Mouse (Mus musculus) cerebral cortex, adult 2 months (tissue): ENCODE data around the gene 1500011B03Rik.

Source experiments
- WGBS: fragments of 180-500 bp; shearing (Covaris S2); methylation state at CpG from one replicate; pipeline ENCODE4 v1.1.7; 2018; 5-methylcytosine and 5-hydroxymethylcytosine counted together

1500011B03Rik gene

DNA sequence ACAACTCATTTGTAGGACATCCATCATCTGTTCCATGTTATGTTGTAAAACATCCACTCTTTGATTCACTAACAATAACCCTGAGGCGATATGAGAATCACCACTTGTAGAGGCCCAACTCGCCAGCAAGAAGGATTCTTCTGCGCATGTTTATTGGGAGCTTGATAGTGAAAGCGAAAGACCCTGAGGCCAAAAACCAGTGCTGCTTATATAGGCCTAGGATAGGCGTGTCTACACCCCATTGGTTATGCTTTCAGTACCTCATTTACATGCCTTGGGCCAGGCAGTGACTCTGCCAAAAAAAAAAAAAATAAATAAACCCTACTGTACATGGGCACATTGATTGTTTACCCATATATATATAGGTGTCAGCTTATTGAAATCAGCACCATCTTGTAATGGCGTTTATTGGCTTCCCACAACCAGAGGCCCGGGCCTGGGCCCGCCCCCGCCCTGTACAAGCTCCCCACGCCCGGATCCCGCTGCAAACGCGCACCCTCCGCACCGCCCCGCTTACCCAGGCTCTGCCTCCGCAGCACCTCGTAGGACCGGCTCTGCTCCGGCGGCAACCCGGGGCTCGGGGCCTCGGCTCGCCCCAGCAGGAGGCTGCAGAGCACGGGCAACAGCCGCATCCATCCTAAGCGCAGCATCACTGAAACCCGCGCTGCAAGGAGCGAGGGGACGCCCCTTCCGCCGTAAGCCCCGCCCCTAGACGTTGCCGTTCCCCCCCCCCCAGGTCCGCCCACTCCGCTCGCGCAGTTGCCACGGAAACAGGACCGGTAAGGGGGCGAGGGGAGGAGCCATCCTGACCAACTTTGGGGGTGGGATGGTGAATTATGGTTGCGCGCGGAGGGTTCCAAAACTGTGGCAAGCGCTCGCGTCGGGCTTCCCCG lies at the start of gene 1500011B03Rik:
TSS of gene 1500011B03Rik (minus strand) at position 673 of the 893 bp plus-strand sequence.
- WGBS = 6% methylated on average over 53 of the region's 53 CpGs

DNA sequence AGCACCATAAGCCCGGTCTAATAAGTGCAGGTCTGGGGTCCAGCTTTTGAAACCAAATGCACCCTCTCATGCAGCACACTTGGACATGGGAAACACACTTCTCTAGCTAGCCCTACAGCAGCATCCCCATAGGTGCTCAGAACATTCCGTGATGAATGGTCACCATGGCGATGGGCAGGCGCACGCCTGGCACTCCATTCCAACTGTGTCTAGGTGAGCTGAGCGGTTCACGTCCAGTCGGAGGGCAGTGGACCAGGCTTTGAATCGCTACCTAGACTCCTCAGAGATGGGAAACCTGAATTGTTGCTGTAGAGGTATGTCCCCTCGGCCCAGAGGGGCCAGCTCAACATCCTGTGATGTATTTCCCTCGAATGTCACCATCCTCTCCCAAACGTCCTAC lies 42.0 kb upstream of the 1500011B03Rik start:
- WGBS = 89% methylated on average over 12 of the region's 12 CpGs

DNA sequence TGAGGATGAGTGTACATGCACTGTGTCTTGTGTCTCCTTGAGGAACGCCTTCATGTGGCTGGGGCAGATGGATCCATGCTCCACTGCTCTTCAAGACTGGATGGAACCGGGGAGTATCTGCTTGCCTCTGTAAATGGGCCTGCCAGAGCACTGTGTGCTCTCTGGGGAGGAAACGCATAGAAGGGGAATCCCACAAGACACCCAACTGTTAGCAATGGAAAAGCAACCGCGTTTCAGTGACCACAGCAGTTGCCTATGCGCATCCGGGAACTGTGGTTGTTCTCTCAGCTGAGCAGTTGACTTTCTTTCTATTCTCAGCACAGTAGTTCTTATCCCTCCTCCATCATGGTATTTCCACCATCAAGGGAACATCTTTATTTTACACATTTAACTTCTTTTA lies 41.5 kb upstream of the 1500011B03Rik start:
- 83% methylated on average over 7 of the region's 7 CpGs for WGBS

DNA sequence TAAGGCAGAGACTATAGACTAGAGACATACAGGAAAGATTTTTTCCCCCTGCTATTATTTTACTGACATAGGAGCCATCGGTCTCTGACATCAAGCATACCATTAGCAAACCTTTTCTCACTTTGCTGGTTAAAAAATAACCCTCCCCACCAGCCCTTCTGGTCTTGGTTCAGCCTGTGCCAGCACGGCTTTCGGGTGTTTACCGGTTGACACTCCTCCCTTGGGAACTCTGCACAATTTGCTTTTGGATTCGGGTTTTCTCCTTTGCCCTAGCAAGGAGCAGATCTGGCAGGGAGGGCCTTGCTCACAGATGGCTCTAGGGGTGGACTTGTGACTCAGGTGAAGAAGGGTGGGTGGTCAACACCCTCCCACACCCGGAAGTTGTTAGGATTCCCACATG lies 38.5 kb upstream of the 1500011B03Rik start:
- 75% methylated on average over 6 of the region's 6 CpGs for WGBS

DNA sequence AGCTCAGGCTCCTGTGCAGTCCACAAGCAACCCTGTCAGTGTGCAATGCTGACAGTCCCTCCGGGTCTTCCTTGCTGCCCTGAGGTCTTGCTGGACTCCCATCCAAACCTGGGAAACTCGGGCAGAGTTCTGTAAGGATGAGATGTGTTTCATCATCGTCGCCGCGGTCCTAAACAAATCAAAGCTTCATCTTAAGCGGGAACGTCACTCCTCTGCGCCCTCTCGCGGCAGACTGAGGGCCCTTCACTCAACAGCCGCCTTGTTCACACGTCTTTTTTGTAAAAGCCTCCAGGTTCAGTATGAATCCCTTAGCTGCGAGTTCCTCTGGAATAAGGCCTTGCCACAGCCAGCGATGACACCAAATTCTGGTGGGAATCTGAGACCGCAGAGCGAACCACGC lies 36.0 kb upstream of the 1500011B03Rik start:
- WGBS = 5% methylated on average over 18 of the region's 18 CpGs

DNA sequence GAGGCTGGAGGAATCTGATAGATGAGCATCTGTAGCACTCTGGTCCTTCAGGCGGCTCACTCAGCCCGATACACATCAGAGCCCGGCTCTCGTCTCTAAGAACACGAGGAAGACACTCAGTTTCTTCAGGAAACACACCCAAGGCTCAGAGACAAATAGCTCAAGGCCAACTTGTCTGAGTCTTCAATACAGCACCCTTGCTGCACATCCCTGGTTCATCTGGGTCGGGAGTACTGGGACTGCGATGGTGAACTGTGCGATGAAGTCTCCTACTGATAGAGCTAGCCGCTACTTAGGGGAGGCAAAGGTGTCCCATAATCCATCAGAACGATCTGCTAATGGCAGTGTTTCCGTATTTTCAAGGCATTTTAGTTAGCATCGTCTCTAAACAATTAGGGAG lies 35.3 kb upstream of the 1500011B03Rik start, which contains the start of gene Gm9936:
TSS of gene Gm9936 (minus strand) at position 101 of the 400 bp plus-strand sequence.
- WGBS = 88% methylated on average over 12 of the region's 12 CpGs

DNA sequence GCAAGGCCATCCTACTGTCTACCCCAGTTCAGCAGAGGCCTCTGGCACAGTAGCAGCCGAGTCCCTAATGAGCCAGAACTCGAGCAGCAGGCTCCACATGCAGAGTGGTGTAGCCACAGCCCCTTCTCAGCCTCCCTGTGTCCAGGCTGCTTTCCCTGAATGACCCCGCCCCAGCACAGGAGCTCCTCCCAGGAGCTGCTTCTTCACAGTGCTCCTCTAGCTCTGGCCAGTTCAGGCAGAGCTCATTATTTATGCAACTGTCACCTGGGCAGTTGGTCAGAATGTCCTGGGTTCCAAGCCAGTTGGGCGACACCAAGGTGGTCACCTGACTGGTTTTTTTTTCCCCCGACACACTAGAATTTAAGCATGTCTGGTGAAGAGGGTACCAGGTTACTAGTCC lies 30.1 kb upstream of the 1500011B03Rik start, which contains the start of gene 4930519G04Rik:
TSS of gene 4930519G04Rik (plus strand) at position 301 of the 400 bp plus-strand sequence.
- 89% methylated on average over 3 of the region's 5 CpGs for WGBS

DNA sequence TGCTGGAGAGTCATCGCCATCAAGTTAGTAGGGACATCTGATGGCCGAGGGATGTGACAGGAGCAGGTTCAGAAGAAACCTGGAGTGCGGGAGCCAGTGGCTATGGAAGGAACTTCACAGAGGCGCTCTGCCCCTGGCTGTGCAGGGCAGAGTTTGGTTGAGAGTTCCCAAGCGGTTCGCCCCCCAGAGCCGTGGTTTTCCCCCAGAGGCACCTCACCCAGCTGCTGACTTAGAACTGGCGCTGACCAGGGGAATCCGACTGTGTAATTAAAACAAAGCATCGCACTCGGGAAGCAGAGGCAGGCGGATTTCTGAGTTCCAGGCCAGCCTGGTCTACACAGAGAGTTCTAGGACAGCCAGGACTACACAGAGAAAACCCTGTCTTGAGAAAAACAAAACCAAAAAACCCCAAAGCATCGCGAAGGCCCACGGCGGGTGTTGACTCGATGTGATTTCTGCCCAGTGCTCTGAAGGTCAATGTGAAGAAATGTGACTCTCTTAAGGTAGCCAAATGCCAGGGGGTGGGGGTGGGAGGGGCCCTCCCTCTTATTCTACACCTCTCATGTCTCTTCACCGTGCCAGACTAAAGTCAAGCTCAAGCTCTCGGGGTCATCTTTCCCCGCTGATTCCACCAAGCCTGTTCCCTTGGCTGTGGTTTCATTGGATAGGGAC lies 28.4 kb upstream of the 1500011B03Rik start:
- WGBS = 91% methylated on average over 20 of the region's 20 CpGs

DNA sequence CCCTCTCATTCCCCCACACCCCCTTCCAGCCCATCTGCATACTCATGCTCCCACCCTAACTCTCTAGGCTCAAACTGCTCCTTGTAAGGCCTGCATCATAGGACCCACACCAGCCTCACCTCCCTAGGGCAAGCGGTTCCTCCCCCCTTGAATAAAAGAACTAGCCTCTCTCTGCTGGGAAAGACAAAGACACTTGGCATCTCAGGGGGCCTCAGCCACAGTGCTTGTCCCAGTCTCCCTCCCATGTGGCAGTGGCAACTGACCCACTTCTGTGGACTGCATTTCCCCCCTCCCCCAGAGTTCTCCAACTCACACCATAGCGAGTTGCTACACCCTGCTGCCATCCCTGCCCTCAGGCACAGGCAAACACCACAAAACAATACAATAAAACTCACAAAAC lies 21.1 kb upstream of the 1500011B03Rik start:
- 81% methylated on average over 2 of the region's 2 CpGs for WGBS

DNA sequence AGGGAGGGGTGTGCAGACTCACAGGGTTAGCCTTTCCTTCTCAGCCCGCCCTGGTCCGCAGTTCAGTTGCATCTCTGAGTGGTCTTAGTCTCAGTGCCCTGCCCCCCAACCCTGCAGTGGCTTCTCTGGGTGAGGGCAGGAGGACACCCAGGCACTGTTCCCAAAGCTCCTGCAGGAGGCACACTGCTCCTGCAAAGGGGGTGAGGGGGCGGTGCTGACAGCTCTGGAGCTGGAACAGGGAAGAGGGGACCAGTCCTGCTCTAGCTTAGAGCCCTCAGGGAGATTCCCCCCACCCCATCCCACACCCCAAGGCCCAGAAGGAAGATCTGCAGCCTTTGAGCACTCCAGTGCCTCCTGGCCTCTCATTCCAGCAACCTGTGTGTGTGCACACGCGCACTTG lies 19.4 kb upstream of the 1500011B03Rik start:
- WGBS = 72% methylated on average over 5 of the region's 5 CpGs

DNA sequence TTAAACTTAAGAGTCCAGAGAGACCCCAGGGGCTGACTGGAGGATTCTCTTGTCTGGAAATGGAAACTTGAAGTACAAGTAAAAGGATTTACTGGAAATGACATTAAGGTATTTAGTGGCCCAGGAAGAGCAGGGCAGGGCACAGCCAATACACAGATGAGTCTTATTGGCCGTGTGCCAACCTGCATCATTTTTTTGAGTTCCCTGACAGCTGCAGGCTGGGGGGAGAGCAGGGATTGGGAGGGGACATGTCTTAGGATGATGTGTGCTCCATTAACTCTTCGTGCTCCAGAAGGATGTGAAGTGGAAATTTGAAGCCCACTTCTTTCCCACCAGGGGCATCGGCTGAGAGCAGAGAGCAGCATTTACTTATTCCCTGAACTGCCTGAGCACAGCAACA lies 18.9 kb upstream of the 1500011B03Rik start:
- WGBS = 58% methylated on average over 3 of the region's 3 CpGs

DNA sequence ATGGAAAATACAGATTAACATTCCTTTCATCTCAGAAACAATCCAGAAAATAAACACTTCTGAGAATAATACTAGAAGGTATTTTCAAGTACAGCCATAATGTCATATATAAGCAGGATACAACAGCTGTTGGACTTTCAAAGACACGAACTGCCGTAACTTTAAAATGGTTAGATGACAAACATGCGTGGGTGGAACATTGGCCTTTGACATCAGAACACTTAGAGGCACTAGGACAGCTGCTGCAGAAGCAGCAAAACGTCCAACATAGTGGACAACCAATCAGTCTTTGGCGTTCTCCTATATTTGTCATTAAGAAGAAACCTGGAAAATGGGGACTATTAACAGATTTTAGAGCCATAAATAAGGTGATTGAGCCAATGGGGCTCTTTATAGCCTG lies 17.2 kb upstream of the 1500011B03Rik start:
- 85% methylated on average over 5 of the region's 5 CpGs for WGBS

DNA sequence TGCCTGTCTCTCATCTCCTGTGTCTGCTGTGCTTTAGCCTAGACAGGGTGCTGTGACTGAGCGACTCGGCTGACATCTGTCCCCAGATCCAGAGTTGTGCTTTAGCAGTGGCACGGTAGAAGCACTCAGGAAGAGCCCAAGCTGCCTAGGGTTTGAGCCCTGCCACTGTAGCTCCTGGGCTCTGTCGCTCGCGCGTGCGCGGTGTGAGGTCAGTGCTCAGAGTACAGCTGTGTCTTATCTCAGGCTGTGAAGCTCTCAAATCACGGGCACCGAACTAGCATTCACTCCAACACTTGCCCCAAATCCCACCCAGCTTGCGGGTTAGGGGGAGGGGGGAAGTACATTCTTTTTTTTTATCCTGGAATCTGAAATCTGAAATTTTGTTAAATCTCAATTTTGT lies 13.6 kb upstream of the 1500011B03Rik start:
- 71% methylated on average over 12 of the region's 12 CpGs for WGBS

DNA sequence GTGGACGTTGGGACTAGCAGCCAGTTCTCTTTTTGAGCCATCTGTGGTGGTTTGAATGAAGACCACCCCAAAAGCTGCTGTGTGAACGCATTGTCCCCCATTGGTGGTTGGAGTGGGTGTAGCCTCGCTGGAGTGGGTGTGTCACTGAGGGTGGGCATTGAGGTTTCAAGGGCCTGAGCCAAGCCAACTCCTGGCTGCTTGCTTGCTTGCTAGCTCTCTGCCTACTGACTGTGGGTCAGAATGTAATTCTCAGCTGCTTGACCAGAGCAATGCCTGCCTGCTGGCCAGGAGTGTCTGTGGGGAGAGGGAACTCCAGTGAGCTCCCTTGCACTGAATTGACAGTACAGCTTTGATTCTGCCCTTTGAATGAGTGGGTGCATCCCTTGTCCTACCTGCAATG lies 6.5 kb upstream of the 1500011B03Rik start:
- 50% methylated on average over 3 of the region's 3 CpGs for WGBS

DNA sequence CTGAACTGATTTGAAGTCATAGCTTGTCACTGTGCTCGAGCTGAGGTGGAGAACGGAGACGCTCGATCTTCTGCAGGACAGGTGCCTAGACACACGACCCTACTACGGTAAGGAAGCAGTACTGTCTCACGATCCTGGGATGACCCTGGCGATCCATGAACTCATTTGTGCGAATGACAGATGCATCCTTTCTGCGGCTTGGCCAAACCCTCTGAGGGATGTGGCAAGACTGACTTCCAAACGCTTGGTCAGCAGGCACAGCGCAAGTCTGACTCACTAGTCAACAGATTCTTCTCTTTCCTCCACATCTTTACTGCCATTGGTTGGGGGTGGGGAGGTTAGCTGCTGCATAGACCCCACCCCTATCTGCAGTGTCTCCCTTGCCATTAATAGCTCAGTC lies 4.2 kb upstream of the 1500011B03Rik start:
- WGBS = 86% methylated on average over 12 of the region's 12 CpGs

DNA sequence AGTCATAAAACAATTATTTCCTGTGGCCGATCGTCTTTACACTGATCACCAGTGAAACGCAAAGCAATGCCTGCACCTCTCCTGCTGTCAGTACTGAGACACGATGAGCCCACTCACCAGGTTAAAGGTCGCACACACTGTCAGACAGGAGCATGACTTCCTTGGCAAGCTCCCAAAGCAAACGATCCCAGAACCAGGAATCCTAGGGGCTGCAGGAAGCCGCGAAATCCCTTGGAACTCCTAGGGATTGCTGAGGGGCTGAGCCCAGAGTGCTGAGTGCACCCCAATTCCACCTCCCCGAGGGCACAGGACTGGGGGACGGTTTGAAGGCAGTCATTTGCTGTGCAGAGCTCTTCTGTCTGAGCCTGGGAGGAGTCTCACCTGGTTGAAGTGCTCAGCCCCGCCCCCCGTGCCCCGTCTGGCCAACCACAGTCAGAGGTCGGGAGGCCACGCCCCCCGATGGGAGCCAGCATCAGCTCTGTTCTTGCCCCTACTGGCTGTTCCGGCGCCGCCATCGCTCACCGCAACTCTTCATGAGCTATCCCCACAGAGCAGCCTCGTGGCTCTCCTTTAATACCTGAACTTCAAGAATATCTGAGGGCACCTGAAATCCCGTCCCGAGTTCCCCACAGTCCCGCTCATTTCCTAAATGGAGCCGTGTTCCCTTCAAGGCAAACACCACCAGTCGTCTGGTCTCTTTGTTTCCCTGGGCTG lies 2.9 kb upstream of the 1500011B03Rik start:
- 8% methylated on average over 26 of the region's 27 CpGs for WGBS

DNA sequence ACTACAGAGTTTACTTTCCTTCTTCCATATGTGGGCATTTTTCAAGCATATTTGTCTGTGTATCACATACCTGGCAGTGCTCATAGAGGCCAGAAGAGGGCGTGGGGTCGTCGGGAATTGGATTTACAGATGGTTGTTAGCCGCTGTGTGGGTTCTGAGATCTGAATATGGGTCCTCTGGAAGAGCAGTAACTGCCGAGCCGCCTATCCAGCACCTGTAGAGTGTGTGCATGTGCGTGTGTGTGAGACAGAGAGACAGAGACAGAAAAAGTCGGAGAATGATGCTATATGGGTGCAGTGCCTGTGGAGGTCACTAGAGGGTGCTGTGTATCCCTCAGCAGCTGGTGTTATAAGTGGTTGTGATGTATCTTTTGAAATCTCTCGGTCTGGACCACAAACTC lies 929 bp upstream of the 1500011B03Rik start:
- WGBS = 6% methylated on average over 9 of the region's 9 CpGs

DNA sequence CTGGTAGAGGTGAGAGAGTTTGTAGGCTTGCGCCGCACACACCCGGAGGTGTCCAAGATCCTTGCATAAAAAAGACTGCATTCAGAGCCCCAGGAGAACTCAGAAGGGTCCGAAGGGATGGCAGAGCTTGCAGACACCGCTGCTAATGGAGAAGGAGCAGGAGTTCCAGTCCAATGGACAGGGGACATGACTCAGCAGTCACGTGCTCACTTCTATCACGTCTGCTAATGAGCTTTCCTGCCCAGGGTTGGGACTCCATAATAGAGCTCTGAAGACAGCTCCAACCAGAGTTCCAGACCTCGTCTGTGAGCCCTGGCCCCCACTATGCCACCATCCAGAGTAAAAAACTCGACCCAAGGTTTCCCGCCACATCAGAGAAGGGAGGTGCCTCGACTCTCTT lies 5.1 kb downstream of the 1500011B03Rik start:
- WGBS = 74% methylated on average over 11 of the region's 11 CpGs

DNA sequence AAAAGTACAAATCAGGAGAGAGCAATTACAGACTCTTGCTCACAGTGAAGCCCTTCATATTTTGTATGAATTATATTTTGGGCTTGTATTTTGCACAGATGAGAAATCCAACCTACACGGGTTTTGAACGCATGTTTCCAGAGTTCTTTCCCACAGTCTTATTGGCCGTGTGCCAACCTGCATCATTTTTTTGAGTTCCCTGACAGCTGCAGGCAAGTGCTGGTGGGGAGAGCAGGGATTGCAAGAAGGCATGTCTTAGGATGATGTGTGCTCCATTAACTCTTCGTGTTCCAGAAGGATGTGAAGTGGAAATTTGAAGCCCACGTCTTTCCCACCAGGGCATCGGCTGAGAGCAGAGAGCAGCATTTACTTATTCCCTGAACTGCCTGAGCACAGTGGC lies 6.7 kb downstream of the 1500011B03Rik start:
- 65% methylated on average over 6 of the region's 6 CpGs for WGBS

DNA sequence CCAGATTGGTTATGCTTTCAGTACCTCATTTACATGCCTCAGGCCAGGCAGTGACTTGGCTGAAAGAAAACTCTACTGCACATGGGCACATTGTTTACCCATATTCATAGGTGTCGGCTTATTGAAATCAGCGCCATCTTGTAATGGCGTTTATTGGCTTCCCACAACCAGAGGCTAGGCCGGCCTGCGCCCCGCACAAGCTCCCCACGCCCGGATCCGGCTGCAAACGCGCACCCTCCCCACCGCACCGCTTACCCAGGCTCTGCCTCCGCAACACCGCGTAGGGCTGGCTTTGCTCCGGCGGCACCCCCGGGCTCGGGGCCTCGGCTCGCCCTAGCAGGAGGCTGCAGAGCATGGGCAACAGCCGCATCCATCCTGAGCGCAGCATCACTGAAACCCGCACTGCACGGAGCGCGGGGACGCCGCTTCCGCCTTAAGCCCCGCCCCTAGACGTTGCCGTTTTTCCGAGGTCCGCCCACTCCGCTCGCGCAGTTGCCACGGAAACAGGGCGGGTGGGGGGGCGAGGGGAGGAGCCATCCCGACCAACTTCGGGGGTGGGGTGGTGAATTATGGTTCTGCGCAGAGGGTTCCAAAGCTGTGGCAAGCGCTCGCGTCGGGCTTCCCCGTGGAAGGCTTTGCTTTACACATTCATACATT lies 9.6 kb downstream of the 1500011B03Rik start:
- WGBS = under 1% methylated on average over 50 of the region's 50 CpGs

DNA sequence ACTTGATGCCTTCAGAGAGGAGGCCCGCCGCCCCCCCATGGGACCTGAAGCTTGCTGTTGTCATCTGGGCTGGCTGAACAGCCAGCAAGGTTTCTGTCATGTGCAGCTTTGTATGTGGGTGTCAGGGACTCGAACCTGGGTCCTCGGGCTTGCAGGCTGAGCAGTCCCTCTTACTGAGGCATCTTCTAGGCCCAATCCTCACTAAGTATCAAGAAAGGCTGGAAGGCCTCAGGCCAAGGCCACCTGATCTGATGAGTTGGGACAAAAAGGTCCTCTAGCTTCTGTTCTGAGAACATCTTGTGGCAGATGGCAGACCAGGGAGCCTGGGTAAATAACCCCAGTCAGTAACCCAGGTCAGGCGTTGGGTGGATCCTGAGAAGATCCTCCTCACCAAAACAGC lies 13.4 kb downstream of the 1500011B03Rik start:
- 82% methylated on average over 5 of the region's 5 CpGs for WGBS
